Mouse (Mus musculus) ES-Bruce4 (cell line): Measurements from ENCODE around the gene Mtrf1l.

Source experiments
- CTCF ChIP-seq: IDR thresholded peaks from one replicate; pipeline ENCODE4 v1.8.1; 2011; ENCODE audit warnings: low read depth, low read length
- POLR2A ChIP-seq: IDR thresholded peaks from one replicate; pipeline ENCODE4 v1.8.1; 2011; ENCODE audit warnings: low read length; ENCODE audit not compliant: insufficient read depth

GRCm38 (mm10) chr10:5802866-5803265 is 20.8 kb downstream of the Mtrf1l start:
- TF ChIP-seq CTCF (no peak), POLR2A (no peak)
